Mouse (Mus musculus) E14TG2a.4 (cell line): Measurements from ENCODE around the gene Golga4.

Experiments
- H3K27me3 ChIP-seq: 2 replicates; pipeline ENCODE4 v1.6.1; 2014; ENCODE audit warnings: low read length, control low read depth; ENCODE audit not compliant: insufficient read depth
- H3K36me3 ChIP-seq: 2 replicates; pipeline ENCODE4 v1.6.1; 2014; ENCODE audit warnings: low read length, control low read depth; ENCODE audit not compliant: insufficient read depth
- H3K4me1 ChIP-seq: replicated peaks from 2 replicates; pipeline ENCODE4 v1.6.1; 2014; ENCODE audit warnings: low read depth, low read length, control low read depth
- H3K4me3 ChIP-seq: replicated peaks from 2 replicates; pipeline ENCODE4 v1.5.1; 2014; ENCODE audit warnings: mild to moderate bottlenecking, low read length
- H3K9me3 ChIP-seq: 2 replicates; pipeline ENCODE4 v1.6.1; 2014; ENCODE audit warnings: low read length, control low read depth
- CTCF ChIP-seq: conservative IDR thresholded peaks from 2 replicates; pipeline ENCODE4 v1.5.1; 2014; ENCODE audit warnings: low read length
- NANOG ChIP-seq: IDR thresholded peaks from 2 replicates; pipeline ENCODE4 v1.6.1; 2014; ENCODE audit warnings: borderline replicate concordance, low read length, mixed read lengths
- POU5F1 ChIP-seq: IDR thresholded peaks from 2 replicates; pipeline ENCODE4 v1.6.1; 2014; ENCODE audit warnings: low read length, borderline replicate concordance

The Golga4 gene

GRCm38 (mm10) chr9:118541851-118542250 lies 35.8 kb downstream of the Golga4 start:
- TF ChIP-seq POU5F1 (no peak), CTCF (no peak), NANOG (no peak)
- Histone ChIP-seq H3K36me3 (peaks cover 69% of the 10 kb centered on the region), H3K4me3 (no peak overlapping the region), H3K27me3 (no peaks in the 10 kb centered on the region), H3K4me1 (peaks cover 60% of the 10 kb centered on the region), H3K9me3 (peaks cover 3% of the 10 kb centered on the region; the same call in 1 of the 2 replicates)

- peaks cover 3% of the 10 kb centered on the region; the same call in 1 of the 2 replicates for H3K9me3 ChIP-seq
- TF ChIP-seq NANOG (no peak), POU5F1 (no peak), CTCF (no peak)
Measured at GRCm38 (mm10) chr9:118545146-118545545, 39.1 kb downstream of the Golga4 start.

GRCm38 (mm10) chr9:118548651-118549050 lies 42.6 kb downstream of the Golga4 start:
- Histone ChIP-seq H3K4me3 (no peak overlapping the region), H3K27me3 (no peaks in the 10 kb centered on the region), H3K9me3 (no peaks in the 10 kb centered on the region), H3K4me1 (peaks cover 33% of the 10 kb centered on the region), H3K36me3 (peaks cover 78% of the 10 kb centered on the region)
- TF ChIP-seq NANOG (no peak), CTCF (no peak), POU5F1 (no peak)

More at GRCm38 (mm10) chr9:118545146-118545545, 39.1 kb downstream of the Golga4 start:
- Histone ChIP-seq H3K4me1 (peaks cover 42% of the 10 kb centered on the region), H3K4me3 (no peak overlapping the region), H3K27me3 (no peaks in the 10 kb centered on the region), H3K36me3 (peaks cover 77% of the 10 kb centered on the region)

- H3K9me3 ChIP-seq, result no peaks in the 10 kb centered on the region
- H3K27me3 ChIP-seq, result no peaks in the 10 kb centered on the region
- H3K36me3 ChIP-seq, result peaks cover 95% of the 10 kb centered on the region
- H3K4me3 ChIP-seq, result no peak overlapping the region
- peaks cover 18% of the 10 kb centered on the region for H3K4me1 ChIP-seq
- no peak for TF ChIP-seq POU5F1
- no peak for TF ChIP-seq NANOG
- TF ChIP-seq CTCF, result no peak
Measured at GRCm38 (mm10) chr9:118556951-118557780, 51.1 kb downstream of the Golga4 start.

GRCm38 (mm10) chr9:118563356-118563755 lies 57.3 kb downstream of the Golga4 start:
- TF ChIP-seq CTCF (no peak), POU5F1 (no peak), NANOG (no peak)
- peaks cover 98% of the 10 kb centered on the region for H3K36me3 ChIP-seq
- no peaks in the 10 kb centered on the region for H3K27me3 ChIP-seq
- no peak overlapping the region for H3K4me3 ChIP-seq
- H3K9me3 ChIP-seq, result no peaks in the 10 kb centered on the region
- peaks cover 17% of the 10 kb centered on the region for H3K4me1 ChIP-seq

GRCm38 (mm10) chr9:118563866-118564265 lies 57.8 kb downstream of the Golga4 start:
- no peaks in the 10 kb centered on the region for H3K27me3 ChIP-seq
- peaks cover 13% of the 10 kb centered on the region for H3K4me1 ChIP-seq
- TF ChIP-seq NANOG (no peak), CTCF (no peak)
- peaks cover 96% of the 10 kb centered on the region for H3K36me3 ChIP-seq
- H3K9me3 ChIP-seq, result no peaks in the 10 kb centered on the region
- no peak overlapping the region for H3K4me3 ChIP-seq

- no peak overlapping the region for H3K4me3 ChIP-seq
- no peak for TF ChIP-seq POU5F1
- no peak for TF ChIP-seq CTCF
- TF ChIP-seq NANOG, result no peak
- peaks cover 96% of the 10 kb centered on the region for H3K36me3 ChIP-seq
- peaks cover 5% of the 10 kb centered on the region for H3K4me1 ChIP-seq
- H3K27me3 ChIP-seq, result no peaks in the 10 kb centered on the region
- no peaks in the 10 kb centered on the region for H3K9me3 ChIP-seq
Measured at GRCm38 (mm10) chr9:118564696-118565095, 58.6 kb downstream of the Golga4 start.

- no peaks in the 10 kb centered on the region for H3K27me3 ChIP-seq
- TF ChIP-seq POU5F1, result no peak
- TF ChIP-seq NANOG, result no peak
- no peak for TF ChIP-seq CTCF
- H3K4me1 ChIP-seq, result peaks cover 3% of the 10 kb centered on the region
- H3K9me3 ChIP-seq, result no peaks in the 10 kb centered on the region
- H3K4me3 ChIP-seq, result no peak overlapping the region
- peaks cover 94% of the 10 kb centered on the region for H3K36me3 ChIP-seq
Measured at GRCm38 (mm10) chr9:118569328-118569727, 63.3 kb downstream of the Golga4 start.

GRCm38 (mm10) chr9:118570865-118571264 lies 64.8 kb downstream of the Golga4 start:
- no peak overlapping the region for H3K4me3 ChIP-seq
- peaks cover 3% of the 10 kb centered on the region for H3K4me1 ChIP-seq
- no peaks in the 10 kb centered on the region for H3K27me3 ChIP-seq
- H3K9me3 ChIP-seq, result no peaks in the 10 kb centered on the region
- TF ChIP-seq POU5F1 (no peak), CTCF (no peak), NANOG (no peak)
- peaks cover 94% of the 10 kb centered on the region for H3K36me3 ChIP-seq
